Mouse (Mus musculus) cerebral cortex, adult 2 months (tissue): ENCODE data around the gene Zwilch.

Experiments
- WGBS: fragments of 180-500 bp; shearing (Covaris S2); methylation state at CpG from one replicate; pipeline ENCODE4 v1.1.7; 2018; 5-methylcytosine and 5-hydroxymethylcytosine counted together

Gene Zwilch

DNA sequence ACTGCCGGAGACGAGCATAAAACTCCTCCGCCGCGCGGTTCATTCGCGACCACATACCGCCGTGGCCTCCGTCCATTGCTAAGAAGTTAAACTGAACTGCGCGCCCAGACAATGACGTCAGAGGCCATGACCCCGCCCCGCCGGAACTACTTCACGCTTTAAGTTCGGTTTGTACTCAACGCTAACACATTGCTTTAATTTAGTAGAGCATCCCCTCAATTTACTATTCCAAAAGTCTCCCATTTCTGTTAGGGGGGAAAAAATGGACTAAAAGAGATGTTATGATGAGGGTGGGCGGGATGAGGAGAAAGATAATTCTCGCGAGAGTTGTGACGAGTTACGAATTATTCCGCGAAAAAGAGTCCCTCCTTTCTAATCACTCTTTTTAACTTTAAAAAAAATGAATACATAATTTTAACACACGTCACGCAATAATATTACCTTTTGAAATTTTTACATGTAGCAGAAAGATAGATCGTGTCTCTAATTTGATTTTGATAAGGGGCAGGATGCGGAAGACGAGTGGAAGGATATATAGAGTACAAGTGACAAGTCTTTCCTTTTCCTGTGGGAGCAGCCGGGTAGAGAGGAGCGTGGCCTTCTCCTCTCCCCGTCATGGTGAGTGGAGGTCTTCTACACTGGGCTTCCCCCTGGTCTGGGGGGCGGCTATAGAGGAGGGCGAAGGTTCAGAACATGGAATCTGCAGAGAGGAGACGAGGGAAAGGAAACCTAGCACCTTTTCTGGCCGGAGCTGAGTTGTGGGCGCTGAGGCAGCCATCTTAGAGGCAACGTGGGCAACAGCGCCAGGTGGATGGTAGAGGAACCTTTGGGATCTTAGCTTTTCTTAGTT lies at the start of gene Zwilch, which contains the start of gene Rpl4:
Gene Zwilch (minus strand): TSS at position 289 of the 850 bp plus-strand sequence.
Gene Rpl4 (plus strand): TSS at position 560 of the 850 bp plus-strand sequence.
- under 1% methylated on average over 42 of the region's 42 CpGs for WGBS

DNA sequence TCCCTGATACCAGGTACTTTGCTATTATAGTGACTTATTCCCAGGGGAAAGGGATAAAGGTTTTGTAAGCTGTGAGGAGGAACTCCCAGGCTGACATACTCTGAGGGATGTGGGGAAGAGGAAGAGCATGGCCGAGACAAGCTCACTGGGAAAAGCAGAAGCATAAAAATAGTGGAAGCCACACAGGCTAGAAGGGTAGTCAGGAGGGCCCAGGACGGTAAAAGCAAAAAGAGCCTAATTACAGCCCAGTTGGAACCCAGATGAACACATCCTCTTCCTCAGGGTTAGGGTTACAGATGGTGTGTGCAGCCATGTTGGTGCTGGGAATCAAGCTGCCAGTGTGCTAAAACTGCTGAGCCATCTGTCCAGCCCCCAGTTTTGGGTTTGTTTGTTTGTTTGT lies 49.2 kb upstream of the Zwilch start:
- 58% methylated on average over 2 of the region's 2 CpGs for WGBS

DNA sequence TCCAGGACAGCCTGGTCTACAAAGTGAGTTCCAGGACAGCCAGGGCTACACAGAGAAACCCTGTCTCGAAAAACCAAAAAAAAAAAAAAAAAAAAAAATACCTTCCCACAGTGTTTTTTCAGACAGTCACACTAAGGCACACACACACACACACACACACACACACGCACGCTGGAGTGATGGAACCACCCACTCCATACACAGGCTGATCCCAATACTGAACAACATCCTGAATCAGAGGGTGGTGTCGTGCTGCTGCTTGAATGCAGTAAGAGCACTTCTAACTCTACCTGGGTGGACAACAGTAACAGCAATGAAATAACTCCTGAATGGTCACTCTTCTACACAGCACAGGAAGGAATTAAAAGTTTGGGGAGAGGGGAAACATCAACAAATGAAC lies 48.6 kb upstream of the Zwilch start:
- WGBS: 54% methylated on average over 4 of the region's 4 CpGs

DNA sequence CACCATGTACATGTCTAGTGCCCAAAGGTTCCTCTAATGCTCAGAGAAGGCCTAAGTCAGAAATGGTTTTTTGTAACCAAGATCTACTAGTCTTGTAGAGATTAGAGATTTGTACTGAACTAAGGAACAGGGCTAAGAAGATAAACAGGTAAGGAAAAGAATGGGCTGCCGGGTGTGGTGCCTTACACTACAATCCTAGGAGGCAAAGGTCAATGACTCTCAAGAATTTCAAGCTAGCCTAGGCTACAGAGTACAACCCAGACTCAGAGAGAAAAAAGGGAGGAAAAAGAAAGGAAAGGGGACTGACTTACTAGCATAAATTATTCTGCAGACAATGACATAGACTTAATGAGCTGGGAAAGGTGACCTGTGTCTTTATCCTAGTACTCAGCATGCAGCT lies 47.7 kb upstream of the Zwilch start:
- 91% methylated on average over 1 of the region's 1 CpGs for WGBS

DNA sequence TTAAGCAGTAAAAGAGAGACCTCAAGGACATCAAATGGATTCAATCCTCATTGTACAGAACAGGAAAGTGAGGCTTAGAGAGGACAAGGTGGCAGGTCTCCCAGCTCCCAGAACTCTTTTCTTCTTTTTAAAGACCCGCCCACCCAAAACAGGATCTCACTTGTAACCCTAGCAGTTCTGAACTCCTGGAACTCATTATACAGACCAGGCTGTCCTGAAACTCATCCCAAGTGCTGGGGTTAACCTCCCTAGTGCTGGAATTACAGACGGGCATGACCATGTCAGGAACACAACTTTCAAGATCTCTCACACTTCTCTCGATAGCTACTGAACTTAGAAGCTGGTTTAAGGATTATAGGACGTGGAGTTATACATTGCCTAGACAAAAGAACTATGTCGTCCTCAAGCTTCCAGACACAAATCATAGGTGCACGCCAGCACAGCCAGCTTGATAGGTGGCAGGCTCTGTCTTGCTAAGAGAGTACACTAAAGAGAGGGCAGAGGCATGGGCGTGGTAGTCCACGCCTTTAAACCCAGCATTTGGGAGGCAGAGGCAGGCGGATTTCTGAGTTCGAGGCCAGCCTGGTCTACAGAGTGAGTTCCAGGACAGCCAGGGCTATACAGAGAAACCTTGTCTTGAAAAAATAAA lies 47.0 kb upstream of the Zwilch start:
- 87% methylated on average over 10 of the region's 10 CpGs for WGBS

DNA sequence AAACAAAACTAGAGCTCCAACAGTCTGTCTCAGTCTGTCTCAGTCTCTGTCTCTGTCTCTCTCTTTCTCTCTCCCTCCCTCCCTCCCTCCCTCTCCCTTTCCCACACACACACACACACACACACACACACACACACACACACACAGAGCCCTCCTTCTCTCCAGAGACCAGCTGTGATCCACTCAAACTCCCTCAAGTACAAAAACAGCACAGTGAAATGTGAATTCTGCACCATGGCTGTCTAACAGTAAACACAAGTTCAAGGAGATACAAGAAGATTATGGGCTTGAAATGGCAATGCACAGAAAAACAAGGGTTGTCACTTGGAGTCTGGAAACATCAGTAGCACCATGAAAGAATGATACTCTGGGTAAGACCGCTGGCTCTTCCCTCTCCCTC lies 46.4 kb upstream of the Zwilch start:
- 66% methylated on average over 1 of the region's 1 CpGs for WGBS

GRCm38 (mm10) chr9:64216641-64217040 lies 43.7 kb upstream of the Zwilch start:
- 90% methylated on average over 2 of the region's 2 CpGs for WGBS

- 51% methylated on average over 4 of the region's 4 CpGs for WGBS
Observed at GRCm38 (mm10) chr9:64216090-64216489, 43.2 kb upstream of the Zwilch start.

DNA sequence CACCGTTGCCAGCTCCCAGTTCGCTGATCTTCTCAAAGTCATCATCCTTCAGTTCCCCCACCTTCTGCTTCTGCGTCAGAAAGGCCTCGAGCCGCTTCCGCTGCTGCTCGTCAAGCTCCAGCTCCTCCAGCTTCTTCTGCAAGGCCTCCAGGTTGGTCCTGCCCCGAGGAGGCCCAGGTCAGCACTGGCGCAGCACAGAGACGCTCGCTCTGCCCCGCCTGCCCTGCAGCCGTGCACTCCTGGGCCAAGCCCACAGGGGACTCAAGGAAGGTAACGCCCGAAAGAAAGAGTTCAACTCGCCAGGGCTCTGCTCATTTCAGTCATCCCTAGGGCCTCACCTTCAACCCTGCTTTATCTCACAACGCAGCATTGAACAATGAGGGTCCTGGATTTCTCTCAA lies 41.5 kb upstream of the Zwilch start:
- WGBS: 96% methylated on average over 17 of the region's 17 CpGs

GRCm38 (mm10) chr9:64207509-64208084 lies 34.7 kb upstream of the Zwilch start:
- WGBS: 40% methylated on average over 3 of the region's 3 CpGs

DNA sequence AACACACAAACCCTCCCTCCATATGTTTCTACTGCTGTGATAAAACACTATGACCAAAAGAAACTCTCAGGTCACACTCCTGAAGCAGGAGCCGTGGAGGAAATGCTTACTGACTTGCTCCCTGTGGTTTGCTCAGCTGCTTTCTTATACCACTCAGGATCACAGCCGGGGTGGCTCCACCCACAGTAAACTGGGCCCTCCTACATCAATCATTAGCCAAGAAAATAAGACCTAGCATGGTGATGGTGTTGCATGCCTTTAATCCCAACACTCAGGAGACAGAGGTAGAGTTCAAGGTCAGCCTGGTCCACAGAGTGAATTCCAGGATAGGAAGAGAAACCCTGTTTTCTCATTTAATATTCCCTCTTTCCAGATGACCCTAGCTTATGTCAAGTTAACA lies 27.0 kb upstream of the Zwilch start:
- 64% methylated on average over 2 of the region's 2 CpGs for WGBS

- WGBS: 88% methylated on average over 7 of the region's 7 CpGs
Observed at GRCm38 (mm10) chr9:64198763-64199418, 26.0 kb upstream of the Zwilch start.

DNA sequence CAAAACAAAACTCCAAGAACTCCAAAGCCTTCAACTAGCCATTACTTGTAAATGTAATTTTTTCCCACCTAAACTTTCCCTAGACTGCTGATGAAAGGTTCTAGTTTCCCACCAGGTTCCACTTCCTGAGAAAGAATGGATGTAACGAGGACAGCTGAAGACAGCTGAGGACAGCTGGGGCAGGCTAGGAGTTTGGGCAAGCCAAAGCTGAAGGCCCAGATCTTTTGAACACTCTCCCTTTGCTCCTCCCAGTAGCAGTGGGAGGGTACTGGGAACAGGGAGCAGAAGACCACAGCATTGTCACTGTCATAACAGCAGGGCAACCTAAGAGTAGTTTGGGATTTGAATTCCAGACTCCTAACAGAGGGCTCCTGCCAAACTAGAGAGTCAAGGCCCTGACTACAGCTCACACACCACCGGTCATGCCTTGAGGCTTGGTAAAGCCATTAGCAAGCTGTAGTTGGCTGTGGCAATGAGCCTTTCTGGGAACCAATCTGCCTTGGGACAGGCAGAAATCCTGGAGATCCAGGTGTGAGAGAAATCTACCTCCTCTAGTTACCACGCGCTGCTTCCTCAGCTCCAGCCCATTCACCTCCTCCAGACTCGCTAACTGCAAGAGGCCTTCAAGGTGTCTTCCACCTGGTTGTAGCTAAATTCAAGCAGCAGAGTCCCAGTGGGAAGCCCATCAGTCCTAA lies 25.3 kb upstream of the Zwilch start:
- 98% methylated on average over 5 of the region's 5 CpGs for WGBS

DNA sequence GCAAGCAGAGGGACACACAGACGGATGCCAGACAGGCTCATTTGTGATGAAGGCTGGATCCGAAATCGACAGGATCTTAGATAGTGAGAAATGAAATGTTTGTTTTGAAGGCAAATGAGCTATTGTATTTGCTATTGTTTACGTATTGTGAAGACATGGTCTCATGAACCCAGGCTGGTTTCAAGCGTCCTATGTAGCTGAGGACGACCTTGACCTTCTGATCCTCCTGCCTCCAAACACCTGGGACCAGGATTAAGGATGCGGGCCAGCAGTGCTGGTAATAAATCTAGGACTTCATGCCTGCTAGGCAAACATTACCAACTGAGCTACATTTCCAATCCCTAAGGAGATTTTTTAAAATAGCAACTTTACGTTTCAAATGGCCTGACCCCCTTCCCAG lies 24.6 kb upstream of the Zwilch start:
- 92% methylated on average over 8 of the region's 8 CpGs for WGBS

DNA sequence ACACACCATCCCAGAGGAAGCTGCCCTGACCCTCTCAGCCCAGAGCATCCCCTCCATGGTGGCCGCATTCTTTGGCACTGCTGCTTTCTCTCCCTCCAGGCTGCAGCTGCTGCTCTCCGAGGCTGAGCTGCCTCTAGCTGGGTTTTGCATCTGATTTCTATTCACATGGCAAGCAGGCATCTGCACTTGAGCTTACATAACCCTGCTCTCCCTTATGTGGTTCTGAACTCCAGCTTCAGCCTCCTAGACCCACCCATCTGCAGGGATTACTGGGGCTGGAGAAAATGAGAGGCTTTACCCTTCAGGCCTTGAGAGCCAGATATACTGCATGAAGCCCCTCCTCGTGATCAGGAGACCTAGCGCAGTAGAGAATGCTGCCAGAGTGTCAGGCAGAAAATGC lies 22.6 kb upstream of the Zwilch start:
- 31% methylated on average over 4 of the region's 4 CpGs for WGBS

DNA sequence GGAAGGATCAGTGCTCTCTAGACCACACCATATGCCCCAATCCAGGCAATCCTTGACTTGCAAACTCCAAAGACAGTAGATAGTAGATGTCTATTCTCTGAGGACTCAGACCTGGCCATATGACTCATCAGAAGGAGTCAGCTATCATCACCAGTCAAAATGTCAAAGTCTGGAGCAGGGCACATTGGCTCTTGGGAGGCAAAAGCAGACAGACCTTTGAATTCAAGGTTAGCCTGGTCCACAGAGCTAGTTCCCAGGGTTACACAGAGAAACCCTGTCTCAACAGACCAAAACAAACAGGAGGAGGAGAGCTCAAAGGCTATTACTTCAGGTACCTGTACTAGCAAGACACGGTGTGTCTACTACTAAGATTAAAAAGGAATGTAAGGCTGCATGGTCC lies 21.0 kb upstream of the Zwilch start:
- 97% methylated on average over 1 of the region's 1 CpGs for WGBS

DNA sequence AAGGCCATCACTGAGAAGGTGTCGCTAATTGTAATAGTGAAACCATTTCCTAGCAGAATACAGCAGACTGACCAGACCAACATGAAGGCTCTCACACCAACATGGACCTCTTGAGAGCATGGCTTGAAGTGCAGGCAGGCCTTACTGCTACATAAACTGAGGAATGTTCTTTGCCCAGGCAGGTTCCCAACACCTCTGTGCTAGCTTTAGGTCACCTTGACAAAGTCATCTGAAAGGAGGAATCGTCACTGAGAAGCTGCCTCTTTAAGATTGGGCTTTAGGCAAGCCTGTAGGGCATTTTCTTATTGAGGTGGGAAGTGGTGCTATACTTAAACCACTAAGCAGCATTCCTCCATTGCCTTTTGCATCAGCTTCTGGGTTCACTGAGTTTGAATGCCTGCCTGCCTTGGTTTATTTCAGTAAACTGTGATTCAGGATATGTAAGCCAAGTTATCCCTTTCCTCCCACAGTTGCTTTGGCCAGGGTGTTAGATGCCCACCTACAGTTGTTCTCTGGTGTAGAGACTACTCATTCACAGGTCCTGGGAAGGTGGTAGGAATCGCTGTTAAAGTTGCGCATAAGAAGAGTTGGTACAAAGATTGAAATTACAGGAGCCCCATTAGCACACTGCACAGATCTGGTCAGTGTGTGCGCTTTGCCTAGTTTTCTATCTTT lies 11.4 kb upstream of the Zwilch start:
- 74% methylated on average over 5 of the region's 5 CpGs for WGBS

GRCm38 (mm10) chr9:64183295-64183694 lies 10.4 kb upstream of the Zwilch start:
- 93% methylated on average over 5 of the region's 5 CpGs for WGBS

DNA sequence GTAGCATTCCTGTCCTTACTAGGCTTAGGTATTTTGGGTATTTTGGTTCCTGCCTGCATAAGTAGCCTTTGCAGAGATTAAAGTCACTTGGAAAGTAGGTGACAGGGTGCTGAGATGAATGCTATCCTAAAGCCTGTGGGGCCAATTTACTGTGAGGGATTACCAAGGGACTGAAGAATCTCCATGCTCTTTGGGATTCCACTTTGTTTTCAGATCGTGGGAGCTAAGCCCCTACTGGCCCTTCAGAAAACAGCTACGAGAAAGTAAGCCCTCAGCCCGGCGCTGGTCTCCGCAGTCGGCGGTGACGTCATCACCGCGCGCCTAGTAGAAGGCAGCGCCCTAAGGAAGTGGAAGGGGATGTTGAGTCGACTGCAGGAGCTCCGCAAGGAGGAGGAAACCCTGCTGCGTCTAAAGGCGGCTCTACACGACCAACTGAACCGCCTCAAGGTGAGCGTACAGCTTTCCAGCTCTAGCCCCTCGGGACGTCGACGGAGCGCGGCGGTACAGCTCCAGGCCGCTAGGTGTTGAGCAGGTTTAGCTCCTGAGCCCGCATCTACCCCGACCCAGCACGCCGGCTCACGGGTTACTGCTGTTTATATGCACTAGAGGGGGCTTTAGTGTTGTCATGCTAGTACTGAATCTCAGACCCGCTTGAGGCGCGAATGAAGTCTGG lies 6.2 kb upstream of the Zwilch start, which contains the start of gene Snapc5:
Gene Snapc5 (plus strand): TSS at position 301 of the 673 bp plus-strand sequence.
- under 1% methylated on average over 35 of the region's 35 CpGs for WGBS

DNA sequence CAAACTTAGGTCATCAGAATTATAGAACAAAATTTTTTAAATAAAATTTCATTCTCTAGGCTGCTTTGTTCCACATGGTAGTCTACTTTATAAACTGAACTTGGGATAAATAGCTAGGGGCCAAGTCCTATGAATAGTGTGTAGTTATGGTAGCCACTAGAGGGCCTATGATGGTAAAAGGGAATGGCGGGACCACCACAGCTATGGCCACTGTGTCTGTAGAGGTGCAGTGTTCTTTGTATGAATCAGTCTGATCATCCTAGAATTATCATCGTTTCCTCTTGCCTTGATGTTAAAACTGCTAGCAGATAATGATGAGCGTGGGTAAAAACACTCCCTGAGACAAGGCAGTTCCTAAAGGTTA lies 5.7 kb upstream of the Zwilch start:
- 33% methylated on average over 3 of the region's 3 CpGs for WGBS
